In genomic region chr11:88216231-88216685, GRCm38 (mm10) we compare ENCODE assay signal across 8 mouse cellular contexts. TPM values are rescaled to one million over a fixed set of nuclear protein-coding genes. Genes with fewer than 3 reads are reported as not detected.
DNase-seq lines count a peak whose midpoint lies in the region; ATAC-seq and TF ChIP-seq lines count a peak whose summit lies in the region.

No protein-coding gene starts in this region.

- H3K36me3 ChIP-seq in heart, adult 2 months (ENCODE audit: control insufficient read depth, insufficient read depth, low read length), result no peaks in the 10 kb centered on the region
- no peaks in the 10 kb centered on the region for H3K36me3 ChIP-seq in hindbrain, embryonic 11.5 days (ENCODE audit: control insufficient read depth, insufficient read depth, low read length)

- 19% methylated on average over 10 of the region's 10 CpGs for whole genome bisulfite sequencing in heart, adult 2 months
- 16% methylated on average over 10 of the region's 10 CpGs for WGBS in hindbrain, embryonic 11.5 days

- intact Hi-C loops in heart, adult 2 months (cut with DNase I), result loop anchor here (1.0 to 10.0 kb wide), 2 partner anchors 607 to 739 kb away; partner anchors contain the start of gene Scpep1

- ATAC-seq in erythroblast, adult 5-6 weeks (replicated peaks; ENCODE audit: low FRiP score, poor library complexity, severe bottlenecking), result peak; percentile 48; the same call in 1 of the 2 replicates
- ATAC-seq in hindbrain, embryonic 11.5 days (ENCODE audit: low FRiP score), result peak; percentile 43
- ATAC-seq in megakaryocyte-erythroid progenitor cell, adult 5-6 weeks (replicated peaks; ENCODE audit: low FRiP score, low TSS enrichment, poor library complexity, severe bottlenecking), result peak; percentile 56

- peaks cover 1% of the 10 kb centered on the region; the same call in 1 of the 2 replicates for H3K4me1 ChIP-seq in heart, adult 2 months (ENCODE audit: control insufficient read depth, insufficient read depth, low read length)
- no peaks in the 10 kb centered on the region for H3K4me1 ChIP-seq in hindbrain, embryonic 11.5 days (replicated peaks; ENCODE audit: control insufficient read depth, insufficient read depth, low read length)

- TF ChIP-seq EP300 in heart, adult 2 months (IDR thresholded peaks at IDR 0.05; ENCODE audit: insufficient read depth, low read depth, low read length), result no peak

- H3K9me3 ChIP-seq in hindbrain, embryonic 11.5 days (ENCODE audit: control insufficient read depth, low read length), result no peaks in the 10 kb centered on the region

- H3K9ac ChIP-seq in heart, adult 2 months (ENCODE audit: low read depth, low read length), result peak overlapping the region; percentile 60; the same call in 1 of the 2 replicates
- peak overlapping the region; percentile 38; the same call in 1 of the 2 replicates for H3K9ac ChIP-seq in hindbrain, embryonic 11.5 days (ENCODE audit: low read depth, low read length)

- no peaks in the 10 kb centered on the region for H3K27me3 ChIP-seq in heart, adult 2 months (ENCODE audit: control insufficient read depth, insufficient read depth, low read length)
- no peaks in the 10 kb centered on the region for H3K27me3 ChIP-seq in hindbrain, embryonic 11.5 days (ENCODE audit: control insufficient read depth, insufficient read depth, low read length)

- no peak; the same call in none of the 2 replicates for TF ChIP-seq CTCF in heart, adult 2 months (IDR thresholded peaks at IDR 0.05)
- TF ChIP-seq CTCF in brain, embryonic 14.5 days (IDR thresholded peaks at IDR 0.05; ENCODE audit: borderline replicate concordance, extremely low read depth, insufficient read depth, insufficient read length), result peak; percentile 99

- no peaks in the 10 kb centered on the region for H3K79me2 ChIP-seq in heart, adult 2 months (replicated peaks; ENCODE audit: control insufficient read depth, insufficient read depth, low read length)

- peak overlapping the region; percentile 49 for H3K4me3 ChIP-seq in heart, adult 2 months
- H3K4me3 ChIP-seq in hindbrain, embryonic 11.5 days (ENCODE audit: low read depth, low read length), result no peak overlapping the region

- H3K4me2 ChIP-seq in hindbrain, embryonic 11.5 days (replicated peaks; ENCODE audit: low read depth, low read length), result no peak overlapping the region; the same call in 1 of the 2 replicates

- DNase-seq in heart, adult 2 months, result peak; percentile 57 to 73
- no peak for DNase-seq in heart, adult 8-10 months (ENCODE audit: low spot score)
- DNase-seq in brain, embryonic 14.5 days (ENCODE audit: low read depth), result peak; percentile 92
- peak; percentile 89 for DNase-seq in hindbrain, embryonic 11.5 days (ENCODE audit: low spot score)
- DNase-seq in layer of hippocampus, postnatal 10 days (ENCODE audit: low spot score in 2 of 2), result peak; percentile 74 to 79
- peak; percentile 77 for DNase-seq in right cerebral cortex, postnatal 4 days

- no peak for TF ChIP-seq POLR2A in heart, adult 2 months (IDR thresholded peaks at IDR 0.05; ENCODE audit: insufficient read depth, low read depth, low read length)
- TF ChIP-seq POLR2A in brain, embryonic 14.5 days (IDR thresholded peaks at IDR 0.05; ENCODE audit: borderline replicate concordance, extremely low read depth, insufficient read depth, insufficient read length, poor library complexity, severe bottlenecking), result no peak

- H3K27ac ChIP-seq in heart, adult 2 months, result peak overlapping the region; percentile 90
- peak overlapping the region; percentile 70 for H3K27ac ChIP-seq in hindbrain, embryonic 11.5 days (ENCODE audit: low read depth, low read length)

RNA-seq across cellular contexts. Expression of gene Mrps23, which starts 12.1 kb away (rescaled TPM):
- 100 to 1,000 TPM; 303 to 314 TPM for total RNA-seq in heart, adult 2 months (2021)
- polyA plus RNA-seq in heart, adult 2 months (2012; rRNA removed), result 121 and 142 TPM in 2 replicates
- 100 to 1,000 TPM; 301 to 345 (median 322) TPM for total RNA-seq in heart, adult 8-10 months (2022)
- 74.9 and 79.0 TPM in 2 replicates for polyA plus RNA-seq in brain, embryonic 14.5 days (2012; rRNA removed)
- 16.9 and 19.2 TPM in 2 replicates for total RNA-seq in erythroblast, adult 5-6 weeks (2015; ENCODE audit: low replicate concordance)
- total RNA-seq in erythroblast, adult 5-6 weeks (2017; ENCODE audit: low replicate concordance), result 10.1 and 51.3 TPM in 2 replicates
- 83.2 and 84.5 TPM in 2 replicates for polyA plus RNA-seq in hindbrain, embryonic 11.5 days (2014; fragmentation: Nextera tagmentation; extraction: Ambion mirVana)
- total RNA-seq in layer of hippocampus, postnatal 10 days (2021), result 10 to 100 TPM; 62.3 to 64.5 TPM
- total RNA-seq in megakaryocyte-erythroid progenitor cell, adult 5-6 weeks (2014; fragmentation: Nextera tagmentation), result 78.6 and 78.8 TPM in 2 replicates
- total RNA-seq in megakaryocyte-erythroid progenitor cell, adult 5-6 weeks (2017), result 58.9 and 154 TPM in 2 replicates
